Mouse (Mus musculus) limb, embryonic 15.5 days (tissue): Measurements from ENCODE around the gene Med12l. TPM values are rescaled to one million over a fixed set of nuclear protein-coding genes. Genes with fewer than 3 reads are reported as not detected.

ENCODE experiments used
- ATAC-seq: fragments of 200-750 bp; cut with Nextera tagmentation; 2 replicates; pipeline ENCODE4 v1.8.0; 2017; ENCODE audit warnings: low read depth, moderate TSS enrichment; ENCODE audit not compliant: insufficient number of reproducible peaks, low FRiP score, low TSS enrichment
- H3K27ac ChIP-seq: fragments of 300-500 bp; sonication (generic); 2 replicates; pipeline ENCODE4 v1.5.1; 2015; ENCODE audit warnings: moderate library complexity, mild to moderate bottlenecking, inconsistent platforms
- H3K27me3 ChIP-seq: fragments of 300-500 bp; sonication (generic); 2 replicates; pipeline ENCODE4 v1.6.1; 2015; ENCODE audit warnings: inconsistent platforms
- H3K36me3 ChIP-seq: fragments of 300-500 bp; sonication (generic); 2 replicates; pipeline ENCODE4 v1.6.1; 2015; ENCODE audit warnings: inconsistent platforms
- H3K4me1 ChIP-seq: fragments of 300-500 bp; sonication (generic); 2 replicates; pipeline ENCODE4 v1.6.1; 2015; ENCODE audit warnings: inconsistent platforms
- H3K4me2 ChIP-seq: fragments of 300-500 bp; sonication (generic); 2 replicates; pipeline ENCODE4 v1.6.1; 2015; ENCODE audit warnings: mild to moderate bottlenecking, inconsistent platforms
- H3K4me3 ChIP-seq: fragments of 300-500 bp; sonication (generic); 2 replicates; pipeline ENCODE4 v1.5.1; 2015; ENCODE audit warnings: mild to moderate bottlenecking, inconsistent platforms
- H3K9ac ChIP-seq: fragments of 300-500 bp; sonication (generic); 2 replicates; pipeline ENCODE4 v1.6.1; 2015; ENCODE audit warnings: inconsistent platforms
- H3K9me3 ChIP-seq: fragments of 300-500 bp; sonication (generic); 2 replicates; pipeline ENCODE4 v1.6.1; 2016; ENCODE audit warnings: inconsistent platforms
- WGBS: fragments of 180-500 bp; shearing (Covaris S2); methylation state at CpG from one replicate; pipeline ENCODE4 v1.1.7; 2015; 5-methylcytosine and 5-hydroxymethylcytosine counted together
- polyA plus RNA-seq: library from polyadenylated mRNA; unstranded; fragments of >200 nt; fragmentation: Nextera tagmentation; extraction: Ambion mirVana; gene quantifications from 2 replicates; pipeline ENCODE4 v1.2.1, GENCODE M21; 2015

Gene Med12l
- polyA plus RNA-seq, 1 experiment from 2014 or later: 2.0 TPM

GRCm38 (mm10) chr3:59278620-59279019, 273.0 kb downstream of the Med12l start:
- no peak overlapping the region for H3K4me2 ChIP-seq
- no peak overlapping the region for H3K9ac ChIP-seq
- no peaks in the 10 kb centered on the region for H3K9me3 ChIP-seq
- no peak overlapping the region for H3K4me3 ChIP-seq
- no peak for ATAC-seq
- H3K4me1 ChIP-seq: no peaks in the 10 kb centered on the region
- no peak overlapping the region for H3K27ac ChIP-seq
- H3K36me3 ChIP-seq: no peaks in the 10 kb centered on the region
- no peaks in the 10 kb centered on the region for H3K27me3 ChIP-seq

GRCm38 (mm10) chr3:59290551-59290950, 284.9 kb downstream of the Med12l start:
- Histone ChIP-seq H3K27ac (no peak overlapping the region), H3K9me3 (no peaks in the 10 kb centered on the region), H3K4me3 (no peak overlapping the region), H3K4me2 (no peak overlapping the region), H3K36me3 (no peaks in the 10 kb centered on the region), H3K9ac (no peak overlapping the region), H3K4me1 (no peaks in the 10 kb centered on the region), H3K27me3 (no peaks in the 10 kb centered on the region)
- ATAC-seq: no peak
- WGBS: 46% methylated on average over 2 of the region's 2 CpGs

GRCm38 (mm10) chr3:59293437-59294199, 288.0 kb downstream of the Med12l start:
- Histone ChIP-seq H3K9ac (no peak overlapping the region), H3K4me3 (no peak overlapping the region), H3K4me2 (no peak overlapping the region), H3K36me3 (no peaks in the 10 kb centered on the region), H3K27me3 (no peaks in the 10 kb centered on the region), H3K9me3 (no peaks in the 10 kb centered on the region), H3K27ac (no peak overlapping the region), H3K4me1 (peaks cover 7% of the 10 kb centered on the region)
- no peak for ATAC-seq
- WGBS: 50% methylated on average over 5 of the region's 5 CpGs

- 45% methylated on average over 16 of the region's 16 CpGs for WGBS
- H3K4me1 ChIP-seq: peaks cover 7% of the 10 kb centered on the region
- ATAC-seq: 0 out of 2 replicates have a peak, but pooled peaks have one; percentile 44
- H3K4me3 ChIP-seq: no peak overlapping the region
- H3K4me2 ChIP-seq: 0 out of 2 replicates have a peak overlapping the region, but pooled peaks have one; percentile 15
- no peaks in the 10 kb centered on the region for H3K36me3 ChIP-seq
- H3K27me3 ChIP-seq: no peaks in the 10 kb centered on the region
- peak overlapping the region; percentile 79 for H3K27ac ChIP-seq
- H3K9ac ChIP-seq: no peak overlapping the region
- H3K9me3 ChIP-seq: no peaks in the 10 kb centered on the region
Observed at GRCm38 (mm10) chr3:59295699-59296562, 290.3 kb downstream of the Med12l start.

- peak overlapping the region; percentile 79 for H3K27ac ChIP-seq
- no peaks in the 10 kb centered on the region for H3K27me3 ChIP-seq
- H3K4me2 ChIP-seq: no peak overlapping the region
- H3K9ac ChIP-seq: no peak overlapping the region
- WGBS: 65% methylated on average over 5 of the region's 5 CpGs
- H3K4me1 ChIP-seq: peaks cover 7% of the 10 kb centered on the region
- no peak overlapping the region for H3K4me3 ChIP-seq
- no peak for ATAC-seq
- H3K9me3 ChIP-seq: no peaks in the 10 kb centered on the region
- no peaks in the 10 kb centered on the region for H3K36me3 ChIP-seq
Observed at GRCm38 (mm10) chr3:59296563-59297130, 291.0 kb downstream of the Med12l start.

- no peaks in the 10 kb centered on the region for H3K27me3 ChIP-seq
- H3K27ac ChIP-seq: no peak overlapping the region
- H3K4me2 ChIP-seq: no peak overlapping the region
- no peak for ATAC-seq
- H3K4me3 ChIP-seq: no peak overlapping the region
- H3K9ac ChIP-seq: no peak overlapping the region
- WGBS: 87% methylated on average over 16 of the region's 16 CpGs
- no peaks in the 10 kb centered on the region for H3K36me3 ChIP-seq
- peaks cover 7% of the 10 kb centered on the region for H3K4me1 ChIP-seq
- no peaks in the 10 kb centered on the region for H3K9me3 ChIP-seq
Observed at GRCm38 (mm10) chr3:59297653-59298052, 292.0 kb downstream of the Med12l start.

- H3K4me2 ChIP-seq: no peak overlapping the region
- no peak overlapping the region for H3K4me3 ChIP-seq
- H3K27ac ChIP-seq: no peak overlapping the region
- H3K4me1 ChIP-seq: no peaks in the 10 kb centered on the region
- no peaks in the 10 kb centered on the region for H3K27me3 ChIP-seq
- H3K9ac ChIP-seq: no peak overlapping the region
- no peaks in the 10 kb centered on the region for H3K9me3 ChIP-seq
- no peak for ATAC-seq
- no peaks in the 10 kb centered on the region for H3K36me3 ChIP-seq
- WGBS: 91% methylated on average over 5 of the region's 5 CpGs
Observed at GRCm38 (mm10) chr3:59304944-59305343, 299.3 kb downstream of the Med12l start.

GRCm38 (mm10) chr3:59305518-59305917, 299.9 kb downstream of the Med12l start:
- Histone ChIP-seq H3K27ac (no peak overlapping the region), H3K4me1 (no peaks in the 10 kb centered on the region), H3K9ac (no peak overlapping the region), H3K9me3 (no peaks in the 10 kb centered on the region), H3K27me3 (no peaks in the 10 kb centered on the region), H3K36me3 (no peaks in the 10 kb centered on the region), H3K4me2 (no peak overlapping the region), H3K4me3 (no peak overlapping the region)
- 95% methylated on average over 2 of the region's 2 CpGs for WGBS
- no peak for ATAC-seq

- no peaks in the 10 kb centered on the region for H3K4me1 ChIP-seq
- 76% methylated on average over 10 of the region's 10 CpGs for WGBS
- no peak overlapping the region for H3K4me3 ChIP-seq
- H3K27me3 ChIP-seq: no peaks in the 10 kb centered on the region
- H3K4me2 ChIP-seq: no peak overlapping the region
- peaks cover 15% of the 10 kb centered on the region for H3K36me3 ChIP-seq
- no peak overlapping the region for H3K9ac ChIP-seq
- no peak overlapping the region for H3K27ac ChIP-seq
- no peaks in the 10 kb centered on the region for H3K9me3 ChIP-seq
- ATAC-seq: no peak
Observed at GRCm38 (mm10) chr3:59312610-59313009, 307.0 kb downstream of the Med12l start.

- no peak for ATAC-seq
- WGBS: 88% methylated on average over 7 of the region's 7 CpGs
- Histone ChIP-seq H3K9me3 (no peaks in the 10 kb centered on the region), H3K36me3 (peaks cover 41% of the 10 kb centered on the region), H3K4me1 (no peaks in the 10 kb centered on the region), H3K4me2 (no peak overlapping the region), H3K4me3 (no peak overlapping the region), H3K9ac (no peak overlapping the region), H3K27ac (no peak overlapping the region), H3K27me3 (no peaks in the 10 kb centered on the region)
Observed at GRCm38 (mm10) chr3:59316077-59316476, 310.5 kb downstream of the Med12l start.

GRCm38 (mm10) chr3:59321278-59321876, 315.8 kb downstream of the Med12l start:
- Histone ChIP-seq H3K4me2 (no peak overlapping the region), H3K9me3 (no peaks in the 10 kb centered on the region), H3K27me3 (no peaks in the 10 kb centered on the region), H3K36me3 (peaks cover 44% of the 10 kb centered on the region), H3K9ac (no peak overlapping the region), H3K27ac (no peak overlapping the region), H3K4me1 (no peaks in the 10 kb centered on the region), H3K4me3 (no peak overlapping the region)
- WGBS: 43% methylated on average over 7 of the region's 7 CpGs
- no peak for ATAC-seq
